Mouse (Mus musculus) bone marrow macrophage, adult 2 months (primary cell): ENCODE measurements around the gene Strbp.

Experiments used
- CTCF ChIP-seq: IDR thresholded peaks from 2 replicates; pipeline ENCODE4 v1.5.1; 2012; ENCODE audit warnings: low read depth, mild to moderate bottlenecking, low read length, moderate library complexity
- POLR2A ChIP-seq: IDR thresholded peaks from 2 replicates; pipeline ENCODE4 v1.6.1; 2012; ENCODE audit warnings: mild to moderate bottlenecking, low read depth, low read length, borderline replicate concordance

GRCm38 (mm10) chr2:37488956-37489355 lies 214.7 kb downstream of the Strbp start:
- TF ChIP-seq POLR2A (no peak), CTCF (no peak)
